ENCODE assay signal across 17 mouse cellular contexts in genomic region chrX:20286254-20286653, GRCm38 (mm10).
"Had no signal": no experiment of that assay in that cellular context is flagged by ENCODE, and none has a peak within 500 bp of the region (broad histone marks: within the 10 kb centered on the region; RNA-seq: fewer than 3 reads in every experiment).

No protein-coding gene starts in this region.

- H3K36me3 ChIP-seq: limb, embryonic 12.5 days; limb, embryonic 15.5 days had no signal

- ATAC-seq: liver, postnatal 0 days; lung, postnatal 0 days had no signal

- H3K9ac ChIP-seq: limb, embryonic 12.5 days; limb, embryonic 15.5 days; liver, embryonic 14.5 days; liver, postnatal 0 days; lung, embryonic 14.5 days had no signal

- H3K4me1 ChIP-seq: limb, embryonic 12.5 days; limb, embryonic 15.5 days had no signal

- H3K4me3 ChIP-seq: limb, embryonic 12.5 days; limb, embryonic 15.5 days had no signal

- H3K27me3 ChIP-seq: limb, embryonic 15.5 days had no signal

- H3K4me2 ChIP-seq: limb, embryonic 12.5 days; limb, embryonic 15.5 days; liver, embryonic 11.5 days; lung, embryonic 14.5 days; midbrain, embryonic 11.5 days had no signal

- H3K9me3 ChIP-seq: limb, embryonic 12.5 days; limb, embryonic 15.5 days had no signal

- H3K27ac ChIP-seq: limb, embryonic 12.5 days; limb, embryonic 15.5 days; liver, embryonic 14.5 days had no signal

- DNase-seq: kidney, postnatal 10 days; kidney, postnatal 36 days; left cerebral cortex, postnatal 4 days; liver, postnatal 0 days; lung, embryonic 14.5 days; midbrain, embryonic 14.5 days; right cerebral cortex, adult 18-20 months; right cerebral cortex, postnatal 14 days; right cerebral cortex, postnatal 4 days; thymus, adult 18-20 months; thymus, postnatal 36 days had no signal
